Mouse (Mus musculus): ENCODE measurements at regions not wholly inside any gene's neighbourhood (a gene's known extent, or its start where the extent isn't known, plus 50 kb on each side); places are given as distances from the start of the nearest gene placed in this dataset.

DNA sequence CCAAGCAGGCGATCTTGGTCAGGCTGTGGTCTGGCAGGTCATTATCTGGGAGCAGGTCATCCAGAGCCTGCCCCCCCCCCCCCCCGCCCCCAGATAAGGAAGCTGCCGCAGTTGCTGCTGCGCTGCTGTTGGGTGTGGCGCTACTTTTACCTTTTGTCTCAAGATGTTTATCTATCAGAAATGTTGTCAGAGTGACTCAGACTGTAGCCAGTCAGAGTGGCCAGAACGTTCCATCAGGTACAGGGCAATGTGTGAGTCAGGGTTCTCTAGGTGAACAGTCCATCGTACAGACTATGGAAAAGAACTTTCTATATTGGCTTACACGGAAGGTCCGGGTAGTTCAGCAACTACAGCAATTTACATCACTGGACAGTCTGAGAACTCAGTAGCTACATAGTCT, 1149.9 kb upstream of the Gulo start:
- 92% methylated on average over 9 of the region's 9 CpGs for WGBS
- ATAC-seq = no peak
- H3K9me3 ChIP-seq (ENCODE audit: control insufficient read depth, low read length) = no peaks in the 10 kb centered on the region
- no peak overlapping the region for H3K4me3 ChIP-seq (replicated peaks; ENCODE audit: low read length)
- H3K4me1 ChIP-seq (replicated peaks; ENCODE audit: control insufficient read depth, insufficient read depth, low read length) = no peaks in the 10 kb centered on the region
- no peaks in the 10 kb centered on the region for H3K36me3 ChIP-seq (ENCODE audit: control insufficient read depth, insufficient read depth)
- no peak overlapping the region for H3K4me2 ChIP-seq (ENCODE audit: low read length)
- H3K9ac ChIP-seq (replicated peaks; ENCODE audit: low read depth, low read length) = no peak overlapping the region
- no peaks in the 10 kb centered on the region for H3K27me3 ChIP-seq (replicated peaks; ENCODE audit: control insufficient read depth, insufficient read depth, low read length)
- no peak overlapping the region for H3K27ac ChIP-seq (ENCODE audit: low read length)

DNA sequence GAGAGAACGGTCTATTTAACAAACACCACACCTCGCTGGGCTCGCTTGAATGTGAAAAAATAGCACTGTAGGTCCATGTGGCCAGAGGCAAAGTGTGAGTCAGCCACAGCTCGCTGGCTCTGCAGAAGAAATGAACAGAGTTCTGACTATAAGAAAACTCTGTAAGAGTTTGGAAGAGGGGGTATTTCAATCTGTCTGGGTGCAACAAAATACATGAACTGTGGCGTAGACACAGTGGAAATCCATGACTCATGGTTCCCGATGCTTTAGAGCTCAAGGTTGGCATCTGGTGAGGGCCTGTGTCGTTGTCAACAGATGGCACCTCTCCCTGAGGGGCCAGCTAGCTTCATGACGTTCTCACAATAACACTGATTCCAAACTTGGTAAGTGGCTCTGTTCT, 1147.4 kb upstream of the Gulo start:
- H3K27me3 ChIP-seq (replicated peaks; ENCODE audit: control insufficient read depth, insufficient read depth, low read length) = no peaks in the 10 kb centered on the region
- H3K4me2 ChIP-seq (ENCODE audit: low read length) = no peak overlapping the region
- H3K27ac ChIP-seq (ENCODE audit: low read length) = no peak overlapping the region
- ATAC-seq = no peak
- H3K4me3 ChIP-seq (replicated peaks; ENCODE audit: low read length) = no peak overlapping the region
- H3K36me3 ChIP-seq (ENCODE audit: control insufficient read depth, insufficient read depth) = no peaks in the 10 kb centered on the region
- no peak overlapping the region for H3K9ac ChIP-seq (replicated peaks; ENCODE audit: low read depth, low read length)
- H3K9me3 ChIP-seq (ENCODE audit: control insufficient read depth, low read length) = peaks cover 2% of the 10 kb centered on the region; the same call in 1 of the 2 replicates
- 68% methylated on average over 8 of the region's 8 CpGs for WGBS
- peaks cover 4% of the 10 kb centered on the region; the same call in 1 of the 2 replicates for H3K4me1 ChIP-seq (replicated peaks; ENCODE audit: control insufficient read depth, insufficient read depth, low read length)

DNA sequence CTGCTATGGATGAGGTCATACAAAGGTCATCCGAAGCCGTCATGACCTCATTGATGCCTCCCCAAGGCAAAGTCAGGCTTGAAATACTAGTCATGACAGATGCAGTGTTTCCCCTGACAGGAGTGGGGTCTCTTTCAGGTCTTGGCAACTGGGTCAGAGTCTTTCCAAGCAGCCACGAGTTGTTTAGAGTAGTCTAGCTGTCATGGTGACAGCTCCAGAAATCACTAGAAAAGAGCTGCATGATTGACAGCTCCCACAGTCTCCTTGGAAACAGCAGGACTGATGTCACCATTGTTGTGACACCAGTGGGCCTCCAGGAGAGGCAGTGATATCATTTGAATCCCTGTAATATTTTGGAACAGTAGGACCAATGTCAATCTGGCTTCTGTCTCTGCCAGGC, 1144.6 kb upstream of the Gulo start:
- Histone ChIP-seq H3K27ac (ENCODE audit: low read length) (no peak overlapping the region), H3K4me2 (ENCODE audit: low read length) (no peak overlapping the region), H3K27me3 (replicated peaks; ENCODE audit: control insufficient read depth, insufficient read depth, low read length) (no peaks in the 10 kb centered on the region), H3K4me3 (replicated peaks; ENCODE audit: low read length) (no peak overlapping the region), H3K4me1 (replicated peaks; ENCODE audit: control insufficient read depth, insufficient read depth, low read length) (peaks cover 7% of the 10 kb centered on the region), H3K9me3 (ENCODE audit: control insufficient read depth, low read length) (peaks cover 2% of the 10 kb centered on the region; the same call in 1 of the 2 replicates), H3K9ac (replicated peaks; ENCODE audit: low read depth, low read length) (no peak overlapping the region), H3K36me3 (ENCODE audit: control insufficient read depth, insufficient read depth) (no peaks in the 10 kb centered on the region)
- no peak for ATAC-seq
- 57% methylated on average over 3 of the region's 3 CpGs for WGBS

DNA sequence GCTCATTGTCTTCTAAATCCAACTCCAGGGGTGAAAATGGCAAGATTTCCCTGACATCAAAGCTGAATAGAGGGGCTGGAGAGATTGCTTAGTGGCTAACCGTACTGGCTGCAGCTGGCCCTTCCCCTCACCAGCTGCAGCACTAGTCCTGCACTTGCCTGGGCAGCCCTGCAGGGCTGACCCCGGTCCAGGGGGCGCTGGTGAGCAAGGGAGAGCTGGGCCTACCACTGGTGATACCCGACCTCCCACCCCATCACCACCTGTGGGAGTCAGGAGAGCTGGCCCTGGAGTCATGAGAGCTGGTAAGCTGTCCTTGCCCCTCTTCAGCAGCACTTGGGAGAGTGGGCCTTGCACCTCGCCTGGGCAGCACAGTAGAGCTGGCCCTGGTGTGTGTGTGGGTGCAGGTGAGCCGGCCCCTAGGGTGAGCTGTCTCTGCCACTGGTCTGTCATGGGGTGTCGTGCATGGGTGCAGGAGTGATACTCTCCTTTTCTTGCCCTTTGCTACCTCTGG, 1141.0 kb upstream of the Gulo start:
- ATAC-seq = no peak
- no peak overlapping the region for H3K27ac ChIP-seq (ENCODE audit: low read length)
- no peak overlapping the region for H3K4me2 ChIP-seq (ENCODE audit: low read length)
- H3K4me1 ChIP-seq (replicated peaks; ENCODE audit: control insufficient read depth, insufficient read depth, low read length) = peaks cover 8% of the 10 kb centered on the region
- no peaks in the 10 kb centered on the region for H3K36me3 ChIP-seq (ENCODE audit: control insufficient read depth, insufficient read depth)
- H3K4me3 ChIP-seq (replicated peaks; ENCODE audit: low read length) = no peak overlapping the region
- H3K9me3 ChIP-seq (ENCODE audit: control insufficient read depth, low read length) = peaks cover 2% of the 10 kb centered on the region; the same call in 1 of the 2 replicates
- no peaks in the 10 kb centered on the region for H3K27me3 ChIP-seq (replicated peaks; ENCODE audit: control insufficient read depth, insufficient read depth, low read length)
- WGBS = 46% methylated on average over 7 of the region's 7 CpGs
- no peak overlapping the region for H3K9ac ChIP-seq (replicated peaks; ENCODE audit: low read depth, low read length)

DNA sequence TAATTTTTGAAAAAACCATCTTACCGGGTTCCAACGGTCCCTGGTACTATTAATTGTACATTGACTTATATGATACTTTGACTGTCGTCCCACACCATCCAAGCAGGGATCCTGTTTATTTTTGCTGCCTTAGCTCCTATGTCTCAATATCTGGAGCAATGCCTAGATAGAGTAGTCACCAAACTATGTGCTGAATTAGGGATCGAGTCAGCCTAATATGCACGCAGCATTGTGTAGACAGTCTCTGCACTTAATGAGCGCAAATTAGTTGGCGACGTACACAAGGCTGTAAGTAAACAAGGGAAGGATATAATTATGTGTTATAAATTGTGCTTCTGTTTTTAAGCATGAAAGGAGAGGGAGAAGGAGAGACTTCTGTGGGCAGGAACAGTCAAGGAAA, 1140.1 kb upstream of the Gulo start:
- whole genome bisulfite sequencing = 38% methylated on average over 8 of the region's 8 CpGs
- Histone ChIP-seq H3K4me2 (ENCODE audit: low read length) (no peak overlapping the region), H3K36me3 (ENCODE audit: control insufficient read depth, insufficient read depth) (no peaks in the 10 kb centered on the region), H3K9ac (replicated peaks; ENCODE audit: low read depth, low read length) (no peak overlapping the region), H3K9me3 (ENCODE audit: control insufficient read depth, low read length) (peaks cover 2% of the 10 kb centered on the region; the same call in 1 of the 2 replicates), H3K27me3 (replicated peaks; ENCODE audit: control insufficient read depth, insufficient read depth, low read length) (no peaks in the 10 kb centered on the region), H3K27ac (ENCODE audit: low read length) (no peak overlapping the region), H3K4me1 (replicated peaks; ENCODE audit: control insufficient read depth, insufficient read depth, low read length) (peaks cover 17% of the 10 kb centered on the region), H3K4me3 (replicated peaks; ENCODE audit: low read length) (no peak overlapping the region)
- peak; percentile 49; the same call in 1 of the 2 replicates for ATAC-seq

DNA sequence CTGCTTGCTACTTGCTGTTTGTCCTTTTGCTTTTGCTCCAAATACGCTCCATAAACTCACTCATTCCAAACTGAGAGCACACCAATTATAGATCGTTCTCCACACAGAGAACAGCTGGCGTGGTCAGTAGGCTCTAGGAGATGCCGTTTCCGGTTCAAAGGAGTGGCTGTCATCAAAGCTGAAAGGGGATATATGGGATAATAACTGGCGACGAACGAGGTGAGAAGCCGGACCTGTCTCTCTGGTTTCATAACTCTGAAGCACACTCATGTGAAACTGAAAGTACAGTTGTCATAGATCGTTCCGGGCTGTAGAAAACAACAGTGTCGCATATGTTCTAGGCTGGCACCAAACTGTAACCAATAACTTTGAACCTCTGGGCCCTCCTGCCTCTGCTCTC, 1137.6 kb upstream of the Gulo start:
- Histone ChIP-seq H3K4me1 (replicated peaks; ENCODE audit: control insufficient read depth, insufficient read depth, low read length) (peaks cover 36% of the 10 kb centered on the region), H3K27ac (ENCODE audit: low read length) (no peak overlapping the region), H3K4me3 (replicated peaks; ENCODE audit: low read length) (no peak overlapping the region), H3K36me3 (ENCODE audit: control insufficient read depth, insufficient read depth) (no peaks in the 10 kb centered on the region), H3K27me3 (replicated peaks; ENCODE audit: control insufficient read depth, insufficient read depth, low read length) (no peaks in the 10 kb centered on the region), H3K4me2 (ENCODE audit: low read length) (no peak overlapping the region), H3K9ac (replicated peaks; ENCODE audit: low read depth, low read length) (no peak overlapping the region), H3K9me3 (ENCODE audit: control insufficient read depth, low read length) (no peaks in the 10 kb centered on the region)
- WGBS = 86% methylated on average over 12 of the region's 12 CpGs
- no peak for ATAC-seq

DNA sequence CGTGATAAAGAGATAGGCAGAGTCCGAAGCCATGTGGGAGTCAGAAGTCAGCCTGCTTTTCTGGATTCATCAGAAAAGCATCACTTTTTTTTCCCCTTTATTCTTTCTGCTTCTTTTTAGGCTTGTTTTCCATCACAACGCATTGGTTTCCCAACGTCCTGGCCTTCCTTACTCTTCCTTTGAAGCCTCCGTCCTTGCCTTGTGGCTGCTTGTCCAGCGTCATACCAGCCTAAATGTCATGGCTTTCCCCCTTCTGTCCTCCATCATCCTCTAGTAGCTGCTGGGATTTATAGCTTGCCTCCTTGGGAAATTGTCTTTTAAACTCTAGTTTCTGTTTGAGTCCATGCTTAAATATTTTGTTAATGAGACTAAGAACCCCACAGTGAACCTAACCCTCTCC, 1136.0 kb upstream of the Gulo start:
- ATAC-seq = no peak
- 0 out of 2 replicates have a peak overlapping the region, but pooled peaks have one; percentile 29 for H3K27ac ChIP-seq (ENCODE audit: low read length)
- peaks cover 43% of the 10 kb centered on the region for H3K4me1 ChIP-seq (replicated peaks; ENCODE audit: control insufficient read depth, insufficient read depth, low read length)
- no peak overlapping the region for H3K4me2 ChIP-seq (ENCODE audit: low read length)
- H3K4me3 ChIP-seq (replicated peaks; ENCODE audit: low read length) = no peak overlapping the region
- WGBS = 89% methylated on average over 6 of the region's 6 CpGs
- no peaks in the 10 kb centered on the region for H3K36me3 ChIP-seq (ENCODE audit: control insufficient read depth, insufficient read depth)
- no peaks in the 10 kb centered on the region for H3K27me3 ChIP-seq (replicated peaks; ENCODE audit: control insufficient read depth, insufficient read depth, low read length)
- H3K9ac ChIP-seq (replicated peaks; ENCODE audit: low read depth, low read length) = no peak overlapping the region
- H3K9me3 ChIP-seq (ENCODE audit: control insufficient read depth, low read length) = no peaks in the 10 kb centered on the region

DNA sequence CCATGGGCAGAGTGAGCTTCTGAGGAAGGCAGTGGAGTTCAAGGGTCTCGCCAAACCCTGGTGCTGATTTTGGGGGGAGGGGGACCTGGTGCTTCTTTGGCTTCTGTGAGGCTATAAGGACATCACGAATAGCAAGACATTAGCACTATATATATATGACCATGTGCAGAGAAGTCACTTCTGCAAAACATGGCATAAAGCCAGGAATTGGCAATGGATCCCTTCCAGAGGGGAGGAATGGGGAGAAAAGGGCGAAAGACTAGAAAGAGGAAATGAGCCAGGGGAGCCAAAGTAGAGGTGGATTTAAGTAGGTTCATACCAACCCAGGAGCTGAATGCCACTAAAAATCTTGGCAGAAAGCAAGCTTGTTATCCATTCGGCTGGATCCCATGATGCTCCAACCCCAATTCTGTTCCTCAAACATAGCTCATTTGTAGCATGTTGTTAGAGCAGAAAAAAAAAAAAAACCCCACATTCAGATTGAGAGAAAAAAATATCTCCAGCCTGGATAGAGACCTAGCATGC, 1135.5 kb upstream of the Gulo start:
- H3K9me3 ChIP-seq (ENCODE audit: control insufficient read depth, low read length) = no peaks in the 10 kb centered on the region
- ATAC-seq = no peak
- no peaks in the 10 kb centered on the region for H3K36me3 ChIP-seq (ENCODE audit: control insufficient read depth, insufficient read depth)
- peaks cover 43% of the 10 kb centered on the region for H3K4me1 ChIP-seq (replicated peaks; ENCODE audit: control insufficient read depth, insufficient read depth, low read length)
- 61% methylated on average over 4 of the region's 4 CpGs for WGBS
- no peak overlapping the region for H3K4me2 ChIP-seq (ENCODE audit: low read length)
- H3K4me3 ChIP-seq (replicated peaks; ENCODE audit: low read length) = no peak overlapping the region
- H3K27ac ChIP-seq (ENCODE audit: low read length) = 0 out of 2 replicates have a peak overlapping the region, but pooled peaks have one; percentile 29
- no peaks in the 10 kb centered on the region for H3K27me3 ChIP-seq (replicated peaks; ENCODE audit: control insufficient read depth, insufficient read depth, low read length)
- H3K9ac ChIP-seq (replicated peaks; ENCODE audit: low read depth, low read length) = no peak overlapping the region

DNA sequence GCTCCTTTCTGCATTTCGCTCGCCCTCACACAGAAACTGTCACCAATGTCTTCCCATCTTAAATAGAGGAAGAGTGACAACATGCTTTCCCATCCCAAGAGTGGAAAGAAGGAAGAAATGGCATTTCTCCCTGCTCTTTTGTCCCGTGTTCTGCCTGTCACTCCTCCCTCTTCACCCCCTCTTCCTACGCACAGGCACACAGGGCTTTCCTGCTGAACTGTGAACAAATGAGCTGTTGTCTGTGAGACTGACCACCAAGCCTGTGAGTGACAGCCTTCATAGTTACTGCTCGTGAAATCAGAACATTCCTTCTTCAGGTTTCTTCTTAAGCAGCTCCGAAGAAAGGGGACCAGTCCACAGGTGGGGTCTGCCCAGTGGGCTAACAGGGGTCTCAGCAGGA, 1134.8 kb upstream of the Gulo start:
- H3K9ac ChIP-seq (replicated peaks; ENCODE audit: low read depth, low read length) = no peak overlapping the region
- no peak overlapping the region; the same call in 1 of the 2 replicates for H3K27ac ChIP-seq (ENCODE audit: low read length)
- no peaks in the 10 kb centered on the region for H3K9me3 ChIP-seq (ENCODE audit: control insufficient read depth, low read length)
- ATAC-seq = no peak
- H3K4me3 ChIP-seq (replicated peaks; ENCODE audit: low read length) = no peak overlapping the region
- 31% methylated on average over 6 of the region's 6 CpGs for WGBS
- H3K4me2 ChIP-seq (ENCODE audit: low read length) = no peak overlapping the region
- H3K4me1 ChIP-seq (replicated peaks; ENCODE audit: control insufficient read depth, insufficient read depth, low read length) = peaks cover 40% of the 10 kb centered on the region
- no peaks in the 10 kb centered on the region for H3K36me3 ChIP-seq (ENCODE audit: control insufficient read depth, insufficient read depth)
- H3K27me3 ChIP-seq (replicated peaks; ENCODE audit: control insufficient read depth, insufficient read depth, low read length) = no peaks in the 10 kb centered on the region
